Comparison of ENCODE assay signal across 8 mouse cellular contexts in genomic region chr12:108275508-108275890, GRCm38 (mm10). TPM values are rescaled to one million over a fixed set of nuclear protein-coding genes. Genes with fewer than 3 reads are reported as not detected.
DNase-seq lines count a peak whose midpoint lies in the region; ATAC-seq lines count a peak whose summit lies in the region.

No protein-coding gene starts in this region.

- H3K4me3 ChIP-seq in erythroblast, embryonic 14.5 days (replicated peaks): peak overlapping the region; percentile 68
- H3K4me3 ChIP-seq in embryonic facial prominence, embryonic 11.5 days (ENCODE audit: low read depth, low read length): peak overlapping the region; percentile 79
- H3K4me3 ChIP-seq in limb, embryonic 10.5 days: peak overlapping the region; percentile 68
- peak overlapping the region; percentile 86 for H3K4me3 ChIP-seq in midbrain, embryonic 12.5 days

- peaks cover 6% of the 10 kb centered on the region; the same call in 1 of the 2 replicates for H3K9me3 ChIP-seq in erythroblast, embryonic 14.5 days (ENCODE audit: control insufficient read depth, low read length)
- H3K9me3 ChIP-seq in embryonic facial prominence, embryonic 11.5 days (replicated peaks; ENCODE audit: control insufficient read depth, low read length): no peaks in the 10 kb centered on the region
- H3K9me3 ChIP-seq in limb, embryonic 10.5 days (replicated peaks): no peaks in the 10 kb centered on the region
- H3K9me3 ChIP-seq in midbrain, embryonic 12.5 days: no peaks in the 10 kb centered on the region

- H3K4me1 ChIP-seq in erythroblast, embryonic 14.5 days (ENCODE audit: control insufficient read depth): peaks cover 46% of the 10 kb centered on the region
- H3K4me1 ChIP-seq in embryonic facial prominence, embryonic 11.5 days (ENCODE audit: control insufficient read depth, insufficient read depth, low read length): peaks cover 17% of the 10 kb centered on the region
- peaks cover 80% of the 10 kb centered on the region for H3K4me1 ChIP-seq in limb, embryonic 10.5 days
- peaks cover 72% of the 10 kb centered on the region for H3K4me1 ChIP-seq in midbrain, embryonic 12.5 days

- H3K4me2 ChIP-seq in embryonic facial prominence, embryonic 11.5 days (ENCODE audit: low read depth, low read length): peak overlapping the region; percentile 100
- peak overlapping the region; percentile 99 for H3K4me2 ChIP-seq in midbrain, embryonic 12.5 days (replicated peaks)

- under 1% methylated on average over 35 of the region's 37 CpGs for WGBS in embryonic facial prominence, embryonic 11.5 days
- 1% methylated on average over 37 of the region's 37 CpGs for WGBS in limb, embryonic 10.5 days
- under 1% methylated on average over 36 of the region's 37 CpGs for WGBS in midbrain, embryonic 12.5 days

- H3K9ac ChIP-seq in embryonic facial prominence, embryonic 11.5 days (replicated peaks; ENCODE audit: low read length): peak overlapping the region; percentile 82
- peak overlapping the region; percentile 84 for H3K9ac ChIP-seq in midbrain, embryonic 12.5 days (replicated peaks)

- DNase-seq in embryonic facial prominence, embryonic 11.5 days (ENCODE audit: low spot score): peak; percentile 97
- peak; percentile 97 to 98 for DNase-seq in heart, adult 18-20 months
- DNase-seq in kidney, adult 18-20 months: peak; percentile 97
- DNase-seq in limb, embryonic 10.5 days (ENCODE audit: low spot score): peak; percentile 100
- DNase-seq in skeletal muscle tissue, adult 2 months (ENCODE audit: low read depth, low spot score): peak; percentile 98

- H3K27me3 ChIP-seq in erythroblast, embryonic 14.5 days (ENCODE audit: control insufficient read depth): peaks cover 83% of the 10 kb centered on the region
- H3K27me3 ChIP-seq in embryonic facial prominence, embryonic 11.5 days (ENCODE audit: control insufficient read depth, insufficient read depth, low read length): no peaks in the 10 kb centered on the region
- H3K27me3 ChIP-seq in limb, embryonic 10.5 days (ENCODE audit: low read depth, poor library complexity, severe bottlenecking): peaks cover 51% of the 10 kb centered on the region
- H3K27me3 ChIP-seq in midbrain, embryonic 12.5 days: peaks cover 5% of the 10 kb centered on the region; the same call in 1 of the 2 replicates

- no peaks in the 10 kb centered on the region for H3K36me3 ChIP-seq in erythroblast, embryonic 14.5 days (ENCODE audit: control insufficient read depth)
- H3K36me3 ChIP-seq in embryonic facial prominence, embryonic 11.5 days (replicated peaks; ENCODE audit: control insufficient read depth, insufficient read depth, low read depth, low read length): no peaks in the 10 kb centered on the region
- H3K36me3 ChIP-seq in limb, embryonic 10.5 days: 0 out of 2 replicates have a peak, but pooled peaks cover 2% of the 10 kb centered on the region
- H3K36me3 ChIP-seq in midbrain, embryonic 12.5 days: no peaks in the 10 kb centered on the region

- no peak for ATAC-seq in erythroblast, adult 5-6 weeks (replicated peaks; ENCODE audit: low FRiP score, poor library complexity, severe bottlenecking)
- ATAC-seq in embryonic facial prominence, embryonic 11.5 days (replicated peaks; ENCODE audit: insufficient number of reproducible peaks, low FRiP score, low TSS enrichment, low read depth): peak; percentile 91
- peak; percentile 91 for ATAC-seq in midbrain, embryonic 12.5 days (ENCODE audit: low FRiP score, low read depth)

- peak overlapping the region; percentile 85 for H3K27ac ChIP-seq in embryonic facial prominence, embryonic 11.5 days (replicated peaks; ENCODE audit: low read depth, low read length)
- peak overlapping the region; percentile 93 for H3K27ac ChIP-seq in limb, embryonic 10.5 days
- H3K27ac ChIP-seq in midbrain, embryonic 12.5 days (replicated peaks): peak overlapping the region; percentile 95

RNA-seq across cellular contexts. Expression of gene Ccdc85c, which starts 0.3 kb away (rescaled TPM):
- polyA plus RNA-seq in erythroblast, embryonic 14.5 days (2012): 0.23 and 0.28 TPM in 2 replicates
- total RNA-seq in erythroblast, adult 5-6 weeks (2015; ENCODE audit: low replicate concordance): 0.38 TPM in 1 of 2 replicates, not detected in the other
- 0.28 TPM in 1 of 2 replicates, not detected in the other for total RNA-seq in erythroblast, adult 5-6 weeks (2017; ENCODE audit: low replicate concordance)
- polyA plus RNA-seq in embryonic facial prominence, embryonic 11.5 days (2014; fragmentation: Nextera tagmentation; extraction: Ambion mirVana): 8.4 and 9.8 TPM in 2 replicates
- 10 to 100 TPM; 38.5 to 42.5 TPM for total RNA-seq in heart, adult 18-20 months (2021)
- 5.4 and 6.2 TPM in 2 replicates for polyA plus RNA-seq in limb, embryonic 10.5 days (2016; fragmentation: Nextera tagmentation; extraction: Ambion mirVana)
- polyA plus RNA-seq in midbrain, embryonic 12.5 days (2016; fragmentation: Nextera tagmentation; extraction: Ambion mirVana): 17.0 and 21.6 TPM in 2 replicates

RNA-seq across cellular contexts. Expression of gene Hhipl1, which starts 30.6 kb away (rescaled TPM):
- polyA plus RNA-seq in erythroblast, embryonic 14.5 days (2012): not detected in 2 replicates
- not detected in 2 replicates for total RNA-seq in erythroblast, adult 5-6 weeks (2015; ENCODE audit: low replicate concordance)
- total RNA-seq in erythroblast, adult 5-6 weeks (2017; ENCODE audit: low replicate concordance): not detected in 2 replicates
- polyA plus RNA-seq in embryonic facial prominence, embryonic 11.5 days (2014; fragmentation: Nextera tagmentation; extraction: Ambion mirVana): 0.43 and 0.59 TPM in 2 replicates
- total RNA-seq in heart, adult 18-20 months (2021): 1 to 10 TPM; 1.3 to 2.1 TPM
- polyA plus RNA-seq in limb, embryonic 10.5 days (2016; fragmentation: Nextera tagmentation; extraction: Ambion mirVana): 0.06 and 0.21 TPM in 2 replicates
- 5.0 and 6.2 TPM in 2 replicates for polyA plus RNA-seq in midbrain, embryonic 12.5 days (2016; fragmentation: Nextera tagmentation; extraction: Ambion mirVana)

RNA-seq across cellular contexts. Expression of gene Cyp46a1, which starts 58.7 kb away (rescaled TPM):
- polyA plus RNA-seq in erythroblast, embryonic 14.5 days (2012): not detected in 2 replicates
- not detected in 2 replicates for total RNA-seq in erythroblast, adult 5-6 weeks (2015; ENCODE audit: low replicate concordance)
- 0.84 TPM in 1 of 2 replicates, not detected in the other for total RNA-seq in erythroblast, adult 5-6 weeks (2017; ENCODE audit: low replicate concordance)
- 2.9 and 3.1 TPM in 2 replicates for polyA plus RNA-seq in embryonic facial prominence, embryonic 11.5 days (2014; fragmentation: Nextera tagmentation; extraction: Ambion mirVana)
- total RNA-seq in heart, adult 18-20 months (2021): under 1 TPM; 0.45 to 0.95 TPM
- polyA plus RNA-seq in limb, embryonic 10.5 days (2016; fragmentation: Nextera tagmentation; extraction: Ambion mirVana): 1.9 and 2.0 TPM in 2 replicates
- 21.8 and 24.1 TPM in 2 replicates for polyA plus RNA-seq in midbrain, embryonic 12.5 days (2016; fragmentation: Nextera tagmentation; extraction: Ambion mirVana)
